Mouse (Mus musculus) CH12.LX (cell line): ENCODE measurements around the gene Mfrp. TPM values are rescaled to one million over a fixed set of nuclear protein-coding genes. Genes with fewer than 3 reads are reported as not detected.

Source experiments
- DNase-seq: peaks from one replicate; pipeline ENCODE4 v3.0.0-alpha.2; 2013; ENCODE audit errors: extremely low read depth
- H3K27ac ChIP-seq: 2 replicates; pipeline ENCODE4 v1.5.1; 2012; ENCODE audit warnings: low read depth, mild to moderate bottlenecking, control low read depth, moderate library complexity; ENCODE audit not compliant: insufficient read depth
- H3K27me3 ChIP-seq: replicated peaks from 2 replicates; pipeline ENCODE3; 2012; ENCODE audit warnings: inconsistent platforms
- H3K36me3 ChIP-seq, 2 experiments: replicated peaks in 1 of 2; 2 replicates each; pipeline versions ENCODE3 to v1.6.1; 2012; ENCODE audit warnings: inconsistent platforms in 1 of 2, low read length in 1 of 2, mild to moderate bottlenecking in 1 of 2, mixed read lengths in 1 of 2, moderate library complexity in 1 of 2; ENCODE audit not compliant: control insufficient read depth in 1 of 2, insufficient read depth in 1 of 2
- H3K4me1 ChIP-seq, 2 experiments: 2 replicates each; pipeline ENCODE4 v1.6.1; 2012; ENCODE audit warnings: inconsistent platforms in 1 of 2, moderate library complexity in 1 of 2; ENCODE audit not compliant: insufficient read depth in 2 of 2, control insufficient read depth in 1 of 2
- H3K4me2 ChIP-seq: 2 replicates; pipeline ENCODE4 v1.6.1; 2012; ENCODE audit warnings: low read depth, mild to moderate bottlenecking, control low read depth; ENCODE audit not compliant: poor library complexity, insufficient read depth, severe bottlenecking
- H3K4me3 ChIP-seq, 3 experiments: fragments of 150-350 bp in 1 of 3; sonication (generic) in 1 of 3; replicated peaks in 1 of 3; 2 replicates each; pipeline versions ENCODE3 to v1.5.1; 2011 to 2012; ENCODE audit warnings: low read depth in 2 of 3, low read length in 2 of 3, mild to moderate bottlenecking in 2 of 3, moderate library complexity in 2 of 3, control low read depth in 1 of 3, improper control_type of control experiment in 1 of 3, inconsistent platforms in 1 of 3, mixed read lengths in 1 of 3; ENCODE audit not compliant: poor library complexity in 1 of 3
- H3K79me2 ChIP-seq: replicated peaks from 2 replicates; pipeline ENCODE4 v1.6.1; 2012; ENCODE audit warnings: mild to moderate bottlenecking, moderate library complexity; ENCODE audit not compliant: control insufficient read depth, poor library complexity, insufficient read depth, severe bottlenecking; ENCODE audit errors: extremely low read depth
- H3K9ac ChIP-seq: 2 replicates; pipeline ENCODE4 v1.6.1; 2012; ENCODE audit warnings: low read depth, mild to moderate bottlenecking, control low read depth, moderate library complexity; ENCODE audit not compliant: insufficient read depth
- H3K9me3 ChIP-seq: replicated peaks from 2 replicates; pipeline ENCODE3; 2012; ENCODE audit warnings: low read length, inconsistent platforms, mixed read lengths
- CHD1 ChIP-seq: IDR thresholded peaks from 2 replicates; pipeline ENCODE4 v1.6.1; 2012; ENCODE audit warnings: low read depth, low read length, improper control_type of control experiment, inconsistent platforms
- CHD2 ChIP-seq: IDR thresholded peaks from 2 replicates; pipeline ENCODE4 v1.6.1; 2011; ENCODE audit warnings: low read length, improper control_type of control experiment
- CTCF ChIP-seq, 2 experiments: IDR thresholded peaks in 1 of 2; conservative IDR thresholded peaks in 1 of 2; 2 replicates each; pipeline ENCODE4 v1.5.1; 2011 to 2012; ENCODE audit warnings: low read depth in 2 of 2, low read length in 2 of 2, improper control_type of control experiment in 1 of 2, inconsistent platforms in 1 of 2, mild to moderate bottlenecking in 1 of 2, moderate library complexity in 1 of 2
- E2F4 ChIP-seq: IDR thresholded peaks from 2 replicates; pipeline ENCODE4 v1.6.1; 2011; ENCODE audit warnings: low read depth, low read length, improper control_type of control experiment; ENCODE audit not compliant: insufficient replicate concordance
- EP300 ChIP-seq: IDR thresholded peaks from 2 replicates; pipeline ENCODE4 v1.6.1; 2011; ENCODE audit warnings: low read length, improper control_type of control experiment
- ETS1 ChIP-seq: conservative IDR thresholded peaks from 2 replicates; pipeline ENCODE4 v1.6.1; 2012; ENCODE audit warnings: low read depth, mild to moderate bottlenecking, inconsistent platforms, low read length, improper control_type of control experiment, moderate library complexity
- GABPA ChIP-seq: IDR thresholded peaks from 2 replicates; pipeline ENCODE4 v1.6.1; 2012; ENCODE audit warnings: low read depth, low read length, improper control_type of control experiment, inconsistent platforms; ENCODE audit not compliant: insufficient replicate concordance
- HCFC1 ChIP-seq: IDR thresholded peaks from 2 replicates; pipeline ENCODE4 v1.6.1; 2012; ENCODE audit warnings: low read depth, mild to moderate bottlenecking, inconsistent platforms, low read length, improper control_type of control experiment
- IRF4 ChIP-seq: IDR thresholded peaks from 2 replicates; pipeline ENCODE4 v1.6.1; 2014; ENCODE audit warnings: low read depth, mild to moderate bottlenecking, inconsistent platforms, low read length, improper control_type of control experiment
- JUN ChIP-seq: IDR thresholded peaks from 2 replicates; pipeline ENCODE4 v1.6.1; 2011; ENCODE audit warnings: low read depth, mild to moderate bottlenecking, low read length, improper control_type of control experiment, moderate library complexity; ENCODE audit not compliant: insufficient read depth
- JUND ChIP-seq: conservative IDR thresholded peaks from 2 replicates; pipeline ENCODE4 v1.6.1; 2011; ENCODE audit warnings: low read depth, low read length, improper control_type of control experiment
- KAT2A ChIP-seq: IDR thresholded peaks from 2 replicates; pipeline ENCODE4 v1.6.1; 2012; ENCODE audit warnings: low read length, improper control_type of control experiment, inconsistent platforms; ENCODE audit not compliant: insufficient replicate concordance
- MAFK ChIP-seq: IDR thresholded peaks from 2 replicates; pipeline ENCODE4 v1.6.1; 2011; ENCODE audit warnings: low read length, improper control_type of control experiment; ENCODE audit not compliant: insufficient replicate concordance
- MAX ChIP-seq: IDR thresholded peaks from 2 replicates; pipeline ENCODE4 v1.6.1; 2011; ENCODE audit warnings: low read length, improper control_type of control experiment
- MAZ ChIP-seq: IDR thresholded peaks from 2 replicates; pipeline ENCODE4 v1.6.1; 2012; ENCODE audit warnings: low read depth, mild to moderate bottlenecking, inconsistent platforms, low read length, improper control_type of control experiment, moderate library complexity
- MEF2A ChIP-seq: IDR thresholded peaks from 2 replicates; pipeline ENCODE4 v1.6.1; 2014; ENCODE audit warnings: low read depth, mild to moderate bottlenecking, inconsistent platforms, low read length, improper control_type of control experiment, borderline replicate concordance
- MXI1 ChIP-seq: IDR thresholded peaks from 2 replicates; pipeline ENCODE4 v1.6.1; 2011; ENCODE audit warnings: mild to moderate bottlenecking, low read depth, low read length, improper control_type of control experiment
- MYC ChIP-seq: IDR thresholded peaks from 2 replicates; pipeline ENCODE4 v1.6.1; 2011; ENCODE audit warnings: low read depth, mild to moderate bottlenecking, improper control_type of control experiment, low read length
- NELFE ChIP-seq: IDR thresholded peaks from 2 replicates; pipeline ENCODE4 v1.6.1; 2011; ENCODE audit warnings: low read depth, low read length, improper control_type of control experiment
- NRF1 ChIP-seq: IDR thresholded peaks from 2 replicates; pipeline ENCODE4 v1.6.1; 2014; ENCODE audit warnings: low read depth, mild to moderate bottlenecking, inconsistent platforms, low read length, improper control_type of control experiment, moderate library complexity
- POLR2A ChIP-seq: IDR thresholded peaks from 2 replicates; pipeline ENCODE4 v1.6.1; 2011; ENCODE audit warnings: low read depth, mild to moderate bottlenecking, improper control_type of control experiment, low read length
- RAD21 ChIP-seq: IDR thresholded peaks from 2 replicates; pipeline ENCODE4 v1.6.1; 2011; ENCODE audit warnings: low read depth, mild to moderate bottlenecking, low read length, improper control_type of control experiment, moderate library complexity
- RCOR1 ChIP-seq: conservative IDR thresholded peaks from 2 replicates; pipeline ENCODE4 v1.6.1; 2012; ENCODE audit warnings: low read depth, mild to moderate bottlenecking, inconsistent platforms, low read length, improper control_type of control experiment
- TBP ChIP-seq: conservative IDR thresholded peaks from 2 replicates; pipeline ENCODE4 v1.6.1; 2011; ENCODE audit warnings: low read depth, low read length, improper control_type of control experiment
- TCF12 ChIP-seq: IDR thresholded peaks from 2 replicates; pipeline ENCODE4 v1.6.1; 2014; ENCODE audit warnings: low read depth, mild to moderate bottlenecking, inconsistent platforms, low read length, improper control_type of control experiment
- UBTF ChIP-seq: IDR thresholded peaks from 2 replicates; pipeline ENCODE4 v1.6.1; 2012; ENCODE audit warnings: low read depth, mild to moderate bottlenecking, inconsistent platforms, low read length, improper control_type of control experiment, moderate library complexity
- USF1 ChIP-seq: IDR thresholded peaks from 2 replicates; pipeline ENCODE4 v1.6.1; 2014; ENCODE audit warnings: low read depth, mild to moderate bottlenecking, inconsistent platforms, low read length, improper control_type of control experiment
- USF2 ChIP-seq: conservative IDR thresholded peaks from 2 replicates; pipeline ENCODE4 v1.6.1; 2011; ENCODE audit warnings: low read depth, low read length, improper control_type of control experiment
- ZC3H11A ChIP-seq: IDR thresholded peaks from 2 replicates; pipeline ENCODE4 v1.6.1; 2012; ENCODE audit warnings: low read depth, mild to moderate bottlenecking, inconsistent platforms, low read length, improper control_type of control experiment
- ZKSCAN1 ChIP-seq: IDR thresholded peaks from 2 replicates; pipeline ENCODE4 v1.6.1; 2012; ENCODE audit warnings: low read depth, inconsistent platforms, low read length, improper control_type of control experiment, borderline replicate concordance
- ZMIZ1 ChIP-seq: IDR thresholded peaks from 2 replicates; pipeline ENCODE4 v1.6.1; 2012; ENCODE audit warnings: low read depth, mild to moderate bottlenecking, inconsistent platforms, low read length, improper control_type of control experiment
- ZNF384 ChIP-seq: IDR thresholded peaks from 2 replicates; pipeline ENCODE4 v1.6.1; 2012; ENCODE audit warnings: low read depth, low read length, improper control_type of control experiment, inconsistent platforms
- dilution Hi-C: fragments of 300-500 bp; cut with MboI; formaldehyde crosslinking; loops from 2 replicates; pipeline ENCODE4 v1.14.3; 2020; ENCODE audit warnings: low sequenced_read_pairs; ENCODE audit not compliant: extremely low pct_unique_long_range_greater_than_20kb, extremely low pct_ligation_motif_present
- in situ Hi-C: fragments of 300-500 bp; cut with MboI; formaldehyde crosslinking; loops from 3 replicates; pipeline ENCODE4 v1.14.3; 2019; ENCODE audit warnings: low sequenced_read_pairs, low pct_ligation_motif_present, low pct_unique_long_range_greater_than_20kb, mixed read lengths
- polyA plus RNA-seq: library from polyadenylated mRNA; unstranded; fragments of >175 nt; gene quantifications from 2 replicates; pipeline ENCODE4 v1.2.1, GENCODE M21; 2012; ENCODE audit warnings: low read depth; ENCODE audit not compliant: insufficient read length
- total RNA-seq, 2 experiments: library from RNA; depleted of rRNA; stranded (reverse); fragments of 300-350 nt in 1 of 2; fragments of >200 nt in 1 of 2; gene quantifications; 2 replicates each; pipeline ENCODE4 v1.2.3; 2012 to 2014

Gene Mfrp
- total and polyA plus RNA-seq, 3 experiments: not detected

- H3K4me2 ChIP-seq: peak overlapping the region; percentile 48
- TF ChIP-seq JUND (no peak), JUN (no peak), ZMIZ1 (no peak), ZC3H11A (no peak), ETS1 (no peak; the same call in 1 of the 2 replicates), USF1 (no peak), CHD2 (no peak), E2F4 (no peak), ZNF384 (no peak), NELFE (no peak), MAZ (peak; percentile 75; the same call in 1 of the 2 replicates), GABPA (no peak), POLR2A (no peak), IRF4 (no peak), EP300 (no peak), HCFC1 (no peak), KAT2A (no peak), MAFK (no peak), MXI1 (no peak), MAX (peak; percentile 42; the same call in 1 of the 2 replicates), TCF12 (0 out of 2 replicates have a peak, but pooled peaks have one; percentile 29), UBTF (peak; percentile 53; the same call in 1 of the 2 replicates), ZKSCAN1 (no peak), CTCF (conservative IDR thresholded peaks at IDR 0.05 in 1 of 2, IDR thresholded peaks at IDR 0.05 in 1 of 2; ENCODE audit: low read depth in 2 of 2, low read length in 2 of 2) (no peak), RAD21 (no peak), TBP (no peak), MEF2A (0 out of 2 replicates have a peak, but pooled peaks have one; percentile 31), USF2 (no peak), MYC (no peak), NRF1 (no peak), RCOR1 (no peak), CHD1 (no peak)
- TF ChIP-seq, all 38 proteins: peak for 5
- Histone ChIP-seq H3K4me3 (peak overlapping the region; percentile 34 to 43 (median 41)), H3K27ac (no peak overlapping the region), H3K9me3 (no peaks in the 10 kb centered on the region), H3K79me2 (no peaks in the 10 kb centered on the region), H3K36me3 (no peaks in the 10 kb centered on the region), H3K9ac (peak overlapping the region; percentile 22), H3K4me1 (peaks cover 4 to 43% of the 10 kb centered on the region in 2 experiments), H3K27me3 (peaks cover 59% of the 10 kb centered on the region)
- dilution Hi-C loops (no loop called here), in situ Hi-C loops (no loop called here)
- DNase-seq: peak; percentile 53
Observed at GRCm38 (mm10) chr9:44130034-44130433, 28.5 kb downstream of the Mfrp start.
